Mouse (Mus musculus) brain, embryonic 14.5 days (tissue): ENCODE results near the gene Hhat.

Experiments
- CTCF ChIP-seq: fragments of 200-500 bp; IDR thresholded peaks from 2 replicates; pipeline ENCODE4 v1.5.1; 2012; ENCODE audit warnings: inconsistent platforms, mild to moderate bottlenecking, moderate library complexity, borderline replicate concordance; ENCODE audit not compliant: insufficient read depth, insufficient read length; ENCODE audit errors: extremely low read depth
- POLR2A ChIP-seq: fragments of 200-500 bp; IDR thresholded peaks from 2 replicates; pipeline ENCODE4 v1.6.1; 2012; ENCODE audit warnings: mild to moderate bottlenecking, inconsistent platforms, borderline replicate concordance; ENCODE audit not compliant: poor library complexity, insufficient read depth, insufficient read length, severe bottlenecking; ENCODE audit errors: extremely low read depth

DNA sequence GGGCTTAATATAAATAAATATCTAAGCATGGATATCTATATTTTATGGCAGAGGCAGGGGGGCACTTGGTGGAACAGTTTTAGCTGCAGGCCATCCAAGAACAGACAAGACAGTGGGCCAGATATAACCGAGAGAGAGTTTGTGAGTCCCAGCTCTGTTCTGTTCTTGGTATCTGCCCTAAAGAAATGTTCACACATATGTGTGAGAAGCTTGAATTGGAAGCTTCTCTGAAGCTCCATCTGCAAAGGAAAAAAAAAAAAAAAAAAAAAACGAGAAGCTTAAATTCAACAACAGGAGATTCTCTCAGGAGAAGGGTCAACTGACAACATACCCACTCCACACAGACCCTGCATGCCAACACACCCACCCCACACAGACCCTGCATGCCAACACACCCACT is 188.1 kb downstream of the Hhat start:
- no peak for TF ChIP-seq CTCF
- no peak for TF ChIP-seq POLR2A
